8 mouse cellular contexts compared by ENCODE assay signal in the genomic region with DNA sequence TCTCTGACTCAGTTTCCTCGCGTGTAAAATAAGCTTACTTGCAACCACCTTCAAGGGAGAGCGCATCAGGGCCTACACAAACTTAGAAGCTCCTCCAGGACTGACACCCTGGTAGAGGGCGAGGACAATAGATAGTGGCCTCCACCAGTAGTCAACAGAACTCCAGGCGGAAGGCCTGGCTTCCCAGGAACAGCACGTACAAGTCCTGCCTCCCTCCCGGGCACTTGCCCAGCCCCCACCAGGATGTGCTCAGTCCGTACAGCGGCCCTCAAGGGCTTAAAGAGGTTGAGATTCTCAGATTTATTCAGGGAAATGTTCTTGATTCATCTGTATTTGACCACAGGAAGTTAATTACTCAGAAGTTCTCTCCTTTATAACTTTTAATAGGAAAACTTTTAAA. TPM values are rescaled to one million over a fixed set of nuclear protein-coding genes. Genes with fewer than 3 reads are reported as not detected.
A peak's percentile ranks its signal among the peaks of the same experiment; 100 is the strongest.
DNase-seq lines count a peak whose midpoint lies in the region; ATAC-seq and TF ChIP-seq lines count a peak whose summit lies in the region.

No protein-coding gene starts in this region.

- no peaks in the 10 kb centered on the region; the same call in 1 of the 2 replicates for H3K4me1 ChIP-seq in neural tube, embryonic 11.5 days (ENCODE audit: control insufficient read depth, insufficient read depth, low read length)
- H3K4me1 ChIP-seq in heart, embryonic 13.5 days, result peaks cover 11% of the 10 kb centered on the region
- 0 out of 2 replicates have a peak, but pooled peaks cover 6% of the 10 kb centered on the region for H3K4me1 ChIP-seq in kidney, postnatal 0 days (replicated peaks; ENCODE audit: insufficient read depth, low read length)

- H3K4me2 ChIP-seq in neural tube, embryonic 11.5 days (ENCODE audit: low read depth), result peak overlapping the region; percentile 98
- H3K4me2 ChIP-seq in heart, embryonic 13.5 days, result peak overlapping the region; percentile 97
- peak overlapping the region; percentile 98 for H3K4me2 ChIP-seq in kidney, postnatal 0 days (ENCODE audit: low read length)

- ATAC-seq in neural tube, embryonic 11.5 days (ENCODE audit: insufficient read depth, low FRiP score, low TSS enrichment), result no peak
- ATAC-seq in heart, embryonic 13.5 days (ENCODE audit: extremely low read depth, insufficient number of reproducible peaks, low FRiP score, low TSS enrichment), result no peak
- ATAC-seq in kidney, postnatal 0 days (replicated peaks; ENCODE audit: low FRiP score, low read depth), result no peak
- ATAC-seq in CD4-positive, CD25-positive, alpha-beta regulatory T cell, adult 4 months, result no peak
- no peak for ATAC-seq in megakaryocyte, adult 5-6 weeks (ENCODE audit: poor library complexity, severe bottlenecking)

- WGBS in neural tube, embryonic 11.5 days, result 23% methylated on average over 9 of the region's 9 CpGs
- WGBS in heart, embryonic 13.5 days, result 44% methylated on average over 9 of the region's 9 CpGs
- 47% methylated on average over 9 of the region's 9 CpGs for WGBS in kidney, postnatal 0 days

- TF ChIP-seq CTCF in kidney, postnatal 0 days (IDR thresholded peaks at IDR 0.05; ENCODE audit: low read depth), result no peak

- no peaks in the 10 kb centered on the region for H3K36me3 ChIP-seq in neural tube, embryonic 11.5 days (ENCODE audit: control insufficient read depth, insufficient read depth, low read length)
- H3K36me3 ChIP-seq in heart, embryonic 13.5 days, result no peaks in the 10 kb centered on the region
- H3K36me3 ChIP-seq in kidney, postnatal 0 days (ENCODE audit: insufficient read depth, low read length), result no peaks in the 10 kb centered on the region

- H3K27me3 ChIP-seq in neural tube, embryonic 11.5 days (ENCODE audit: control insufficient read depth, insufficient read depth, low read length), result peaks cover 6% of the 10 kb centered on the region; the same call in 1 of the 2 replicates
- 0 out of 2 replicates have a peak, but pooled peaks cover 10% of the 10 kb centered on the region for H3K27me3 ChIP-seq in heart, embryonic 13.5 days (replicated peaks)
- H3K27me3 ChIP-seq in kidney, postnatal 0 days (ENCODE audit: insufficient read depth, low read length), result no peaks in the 10 kb centered on the region

- no peak overlapping the region for H3K27ac ChIP-seq in neural tube, embryonic 11.5 days (ENCODE audit: low read depth, low read length)
- no peak overlapping the region for H3K27ac ChIP-seq in heart, embryonic 13.5 days (replicated peaks)
- no peak overlapping the region; the same call in 1 of the 2 replicates for H3K27ac ChIP-seq in kidney, postnatal 0 days

- H3K9me3 ChIP-seq in neural tube, embryonic 11.5 days (ENCODE audit: control insufficient read depth, low read length), result no peaks in the 10 kb centered on the region
- H3K9me3 ChIP-seq in heart, embryonic 13.5 days, result no peaks in the 10 kb centered on the region
- no peaks in the 10 kb centered on the region for H3K9me3 ChIP-seq in kidney, postnatal 0 days (replicated peaks; ENCODE audit: low read length)

- H3K4me3 ChIP-seq in neural tube, embryonic 11.5 days (ENCODE audit: low read depth, low read length), result peak overlapping the region; percentile 62
- H3K4me3 ChIP-seq in heart, embryonic 13.5 days, result peak overlapping the region; percentile 78
- peak overlapping the region; percentile 75 for H3K4me3 ChIP-seq in kidney, postnatal 0 days (replicated peaks; ENCODE audit: low read depth, low read length)

- no peak overlapping the region for H3K9ac ChIP-seq in neural tube, embryonic 11.5 days (ENCODE audit: low read length)
- peak overlapping the region; percentile 84; the same call in 1 of the 2 replicates for H3K9ac ChIP-seq in heart, embryonic 13.5 days
- H3K9ac ChIP-seq in kidney, postnatal 0 days (ENCODE audit: low read depth, low read length), result 0 out of 2 replicates have a peak overlapping the region, but pooled peaks have one; percentile 81

- DNase-seq in neural tube, embryonic 11.5 days (ENCODE audit: low spot score), result no peak
- DNase-seq in neural tube, embryonic 10.5 days (ENCODE audit: extremely low spot score, low spot score), result no peak
- DNase-seq in kidney, postnatal 0 days (ENCODE audit: low spot score), result no peak
- DNase-seq in lung, postnatal 14 days, result peak; percentile 57
- no peak for DNase-seq in cerebellum, adult 11 months

RNA-seq across cellular contexts. Expression of a gene that starts 1.1 kb away (rescaled TPM):
- 15.2 and 20.4 TPM in 2 replicates for polyA plus RNA-seq in neural tube, embryonic 11.5 days (2014; fragmentation: Nextera tagmentation; extraction: Ambion mirVana)
- polyA plus RNA-seq in heart, embryonic 13.5 days (2015; fragmentation: Nextera tagmentation; extraction: Ambion mirVana), result 14.3 and 16.4 TPM in 2 replicates
- 50.7 and 54.6 TPM in 2 replicates for polyA plus RNA-seq in kidney, postnatal 0 days (2015; fragmentation: Nextera tagmentation; extraction: Ambion mirVana)
- polyA plus RNA-seq in CD4-positive, CD25-positive, alpha-beta regulatory T cell, adult 4 months (2017; shearing (Covaris generic)), result not detected
- 1.0 and 1.5 TPM in 2 replicates for total RNA-seq in megakaryocyte, adult 5-6 weeks (2015)
- 0.37 and 1.1 TPM in 2 replicates for total RNA-seq in megakaryocyte, adult 5-6 weeks (2017)

Comparison
In these comparisons a context has a peak if more than half of its experiments do, and no peak if none do; other contexts are left out.
1. RNA of a gene that starts 1.1 kb away (polyA plus RNA-seq): 50.7 to 54.6 TPM in kidney, postnatal 0 days, 15.2 to 20.4 TPM in neural tube, embryonic 11.5 days and 14.3 to 16.4 TPM in heart, embryonic 13.5 days; not detected in CD4-positive, CD25-positive, alpha-beta regulatory T cell, adult 4 months; every median in the first group is over 10 times any median in the second.
2. Peak in every context shown above with its lines, with median percentiles within 50 percentile points of each other: H3K4me2 ChIP-seq and H3K4me3 ChIP-seq.